Mouse (Mus musculus) layer of hippocampus, adult 11-12 months (tissue): ENCODE data around the gene Cdk14.
A peak's percentile ranks its signal among the peaks of the same experiment; 100 is the strongest.

ENCODE experiments used
- DNase-seq: peaks from one replicate; pipeline ENCODE4 v3.0.0; 2022; ENCODE audit warnings: low spot score

Gene Cdk14

GRCm38 (mm10) chr5:4786816-4787215 is 633.3 kb downstream of the Cdk14 start:
- DNase-seq: no peak

- no peak for DNase-seq
Measured at GRCm38 (mm10) chr5:4778274-4778673, 641.8 kb downstream of the Cdk14 start.

- no peak for DNase-seq
Measured at GRCm38 (mm10) chr5:4776495-4776894, 643.6 kb downstream of the Cdk14 start.

- DNase-seq: no peak
Measured at GRCm38 (mm10) chr5:4773090-4773772, 646.9 kb downstream of the Cdk14 start.

- DNase-seq: no peak
Measured at GRCm38 (mm10) chr5:4770609-4771008, 649.5 kb downstream of the Cdk14 start.

GRCm38 (mm10) chr5:4767896-4768295 is 652.2 kb downstream of the Cdk14 start:
- no peak for DNase-seq

GRCm38 (mm10) chr5:4766719-4767118 is 653.4 kb downstream of the Cdk14 start:
- no peak for DNase-seq

GRCm38 (mm10) chr5:4761891-4762290 is 658.2 kb downstream of the Cdk14 start:
- DNase-seq: no peak

GRCm38 (mm10) chr5:4758331-4759080 is 661.6 kb downstream of the Cdk14 start:
- DNase-seq: no peak

- DNase-seq: peak; percentile 84
Measured at GRCm38 (mm10) chr5:4757902-4758301, 662.2 kb downstream of the Cdk14 start, which contains the start of gene Fzd1. TSS of gene Fzd1 (minus strand) at chr5:4758035.

- peak; percentile 29 for DNase-seq
Measured at GRCm38 (mm10) chr5:4756871-4757711, 663.0 kb downstream of the Cdk14 start.

- peak; percentile 9 for DNase-seq
Measured at GRCm38 (mm10) chr5:4756001-4756681, 664.0 kb downstream of the Cdk14 start.

GRCm38 (mm10) chr5:4755326-4755725 is 664.8 kb downstream of the Cdk14 start:
- no peak for DNase-seq

GRCm38 (mm10) chr5:4754701-4755281 is 665.3 kb downstream of the Cdk14 start:
- DNase-seq: no peak
